Mouse (Mus musculus) midbrain, postnatal 0 days (tissue): Measurements from ENCODE around the gene Tbx19. TPM values are rescaled to one million over a fixed set of nuclear protein-coding genes. Genes with fewer than 3 reads are reported as not detected.

Experiments
- ATAC-seq: fragments of 200-750 bp; cut with Nextera tagmentation; 2 replicates; pipeline ENCODE4 v1.8.0; 2017; ENCODE audit warnings: moderate number of reproducible peaks, mild to moderate bottlenecking, moderate TSS enrichment, moderate library complexity; ENCODE audit not compliant: low FRiP score
- DNase-seq: peaks from one replicate; pipeline ENCODE4 v3.0.0-alpha.2; 2015; ENCODE audit warnings: low spot score
- H3K27ac ChIP-seq: fragments of 300-500 bp; sonication (generic); 2 replicates; pipeline ENCODE4 v1.5.1; 2014; ENCODE audit warnings: low read depth, mild to moderate bottlenecking, low read length, mixed read lengths
- H3K27me3 ChIP-seq: fragments of 300-500 bp; sonication (generic); 2 replicates; pipeline ENCODE4 v1.6.1; 2014; ENCODE audit warnings: low read length, control low read depth, mixed read lengths; ENCODE audit not compliant: insufficient read depth
- H3K36me3 ChIP-seq: fragments of 300-500 bp; sonication (generic); 2 replicates; pipeline ENCODE4 v1.6.1; 2014; ENCODE audit warnings: low read length, control low read depth, mixed read lengths; ENCODE audit not compliant: insufficient read depth
- H3K4me1 ChIP-seq: fragments of 300-500 bp; sonication (generic); 2 replicates; pipeline ENCODE4 v1.6.1; 2014; ENCODE audit warnings: mild to moderate bottlenecking, control low read depth, antibody characterized with exemption, low read length, mixed read lengths; ENCODE audit not compliant: insufficient read depth
- H3K4me2 ChIP-seq: fragments of 300-500 bp; sonication (generic); 2 replicates; pipeline ENCODE4 v1.6.1; 2014; ENCODE audit warnings: low read depth, mild to moderate bottlenecking, low read length, mixed read lengths; ENCODE audit not compliant: poor library complexity, severe bottlenecking
- H3K4me3 ChIP-seq: fragments of 300-500 bp; sonication (generic); 2 replicates; pipeline ENCODE4 v1.5.1; 2014; ENCODE audit warnings: low read depth, mild to moderate bottlenecking, low read length, moderate library complexity
- H3K9ac ChIP-seq: fragments of 300-500 bp; sonication (generic); replicated peaks from 2 replicates; pipeline ENCODE4 v1.6.1; 2014; ENCODE audit warnings: mild to moderate bottlenecking, low read length, moderate library complexity, mixed read lengths; ENCODE audit not compliant: poor library complexity, severe bottlenecking
- H3K9me3 ChIP-seq: fragments of 300-500 bp; sonication (generic); 2 replicates; pipeline ENCODE4 v1.6.1; 2016; ENCODE audit warnings: low read length, control low read depth
- CTCF ChIP-seq: IDR thresholded peaks from 2 replicates; pipeline ENCODE4 v1.5.1; 2016; ENCODE audit warnings: antibody characterized with exemption, mild to moderate bottlenecking
- WGBS: fragments of 180-500 bp; shearing (Covaris S2); extraction: QIAGEN DNeasy Blood & Tissue Kit; methylation state at CpG from one replicate; pipeline ENCODE4 v1.1.7; 2014; 5-methylcytosine and 5-hydroxymethylcytosine counted together
- polyA plus RNA-seq: library from polyadenylated mRNA; unstranded; fragments of >200 nt; fragmentation: Nextera tagmentation; extraction: Ambion mirVana; gene quantifications from 2 replicates; pipeline ENCODE4 v1.2.1, GENCODE M21; 2015
- total RNA-seq: library from RNA; depleted of rRNA; stranded (reverse); fragments of >200 nt; gene quantifications from 2 replicates; pipeline ENCODE4 v1.2.3, GENCODE M21; 2014

Tbx19 gene
- total and polyA plus RNA-seq, 2 experiments from 2014 or later = 0.26 TPM; not detected in 1

DNA sequence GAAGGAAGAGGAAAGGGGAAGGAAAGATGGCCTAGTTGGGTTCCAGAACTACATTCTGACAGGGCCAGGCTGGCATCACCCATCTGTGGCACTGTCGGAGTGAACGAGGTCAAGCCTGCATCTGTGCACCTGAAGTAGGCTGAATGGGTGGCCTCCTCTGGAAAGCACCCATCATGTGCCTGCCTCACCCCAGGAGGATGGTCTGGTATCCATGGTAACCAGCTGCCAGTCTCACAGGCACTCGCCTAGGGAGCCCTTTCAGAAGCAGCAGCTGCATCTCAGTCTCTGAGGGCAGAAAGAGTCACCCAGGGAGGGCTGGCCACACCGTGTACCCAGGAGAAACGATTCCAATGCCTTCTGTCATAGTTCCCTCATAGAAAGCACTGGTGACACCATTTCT lies 26.8 kb upstream of the Tbx19 start:
- 38% methylated on average over 5 of the region's 5 CpGs for whole genome bisulfite sequencing
- no peak for TF ChIP-seq CTCF
- H3K4me2 ChIP-seq = no peak overlapping the region
- no peak overlapping the region for H3K4me3 ChIP-seq
- no peak overlapping the region for H3K9ac ChIP-seq
- DNase-seq (peak; percentile 38), ATAC-seq (0 out of 2 replicates have a peak, but pooled peaks have one; percentile 48)
- H3K27me3 ChIP-seq = no peaks in the 10 kb centered on the region
- 0 out of 2 replicates have a peak, but pooled peaks cover 3% of the 10 kb centered on the region for H3K4me1 ChIP-seq
- no peaks in the 10 kb centered on the region for H3K9me3 ChIP-seq
- no peak overlapping the region for H3K27ac ChIP-seq
- H3K36me3 ChIP-seq = no peaks in the 10 kb centered on the region

- Histone ChIP-seq H3K9ac (no peak overlapping the region), H3K4me3 (no peak overlapping the region), H3K27me3 (no peaks in the 10 kb centered on the region), H3K9me3 (no peaks in the 10 kb centered on the region), H3K36me3 (no peaks in the 10 kb centered on the region), H3K27ac (no peak overlapping the region), H3K4me1 (0 out of 2 replicates have a peak, but pooled peaks cover 3% of the 10 kb centered on the region), H3K4me2 (no peak overlapping the region)
- ATAC-seq (no peak), DNase-seq (no peak)
- WGBS = 77% methylated on average over 12 of the region's 12 CpGs
- no peak for TF ChIP-seq CTCF
Observed at GRCm38 (mm10) chr1:165186491-165186890, 25.9 kb upstream of the Tbx19 start.

- Histone ChIP-seq H3K27ac (no peak overlapping the region), H3K4me3 (no peak overlapping the region), H3K27me3 (no peaks in the 10 kb centered on the region), H3K4me1 (0 out of 2 replicates have a peak, but pooled peaks cover 3% of the 10 kb centered on the region), H3K9ac (no peak overlapping the region), H3K36me3 (no peaks in the 10 kb centered on the region), H3K9me3 (no peaks in the 10 kb centered on the region), H3K4me2 (no peak overlapping the region)
- ATAC-seq (no peak), DNase-seq (no peak)
- 70% methylated on average over 7 of the region's 7 CpGs for WGBS
- TF ChIP-seq CTCF = no peak
Observed at GRCm38 (mm10) chr1:165185116-165185515, 24.5 kb upstream of the Tbx19 start.

GRCm38 (mm10) chr1:165184178-165184577 lies 23.6 kb upstream of the Tbx19 start:
- Histone ChIP-seq H3K4me3 (no peak overlapping the region), H3K9ac (no peak overlapping the region), H3K27me3 (no peaks in the 10 kb centered on the region), H3K27ac (no peak overlapping the region), H3K4me2 (no peak overlapping the region), H3K4me1 (0 out of 2 replicates have a peak, but pooled peaks cover 3% of the 10 kb centered on the region), H3K36me3 (no peaks in the 10 kb centered on the region), H3K9me3 (no peaks in the 10 kb centered on the region)
- whole genome bisulfite sequencing = 93% methylated on average over 3 of the region's 3 CpGs
- no peak for DNase-seq
- no peak for ATAC-seq
- no peak for TF ChIP-seq CTCF

- 0 out of 2 replicates have a peak, but pooled peaks have one; percentile 13 for TF ChIP-seq CTCF
- Histone ChIP-seq H3K4me3 (no peak overlapping the region), H3K9ac (no peak overlapping the region), H3K4me2 (no peak overlapping the region), H3K36me3 (no peaks in the 10 kb centered on the region), H3K27me3 (no peaks in the 10 kb centered on the region), H3K27ac (no peak overlapping the region), H3K9me3 (no peaks in the 10 kb centered on the region), H3K4me1 (0 out of 2 replicates have a peak, but pooled peaks cover 3% of the 10 kb centered on the region)
- no peak for DNase-seq
- WGBS = 77% methylated on average over 6 of the region's 6 CpGs
- ATAC-seq = no peak
Observed at GRCm38 (mm10) chr1:165183400-165183799, 22.8 kb upstream of the Tbx19 start.

DNA sequence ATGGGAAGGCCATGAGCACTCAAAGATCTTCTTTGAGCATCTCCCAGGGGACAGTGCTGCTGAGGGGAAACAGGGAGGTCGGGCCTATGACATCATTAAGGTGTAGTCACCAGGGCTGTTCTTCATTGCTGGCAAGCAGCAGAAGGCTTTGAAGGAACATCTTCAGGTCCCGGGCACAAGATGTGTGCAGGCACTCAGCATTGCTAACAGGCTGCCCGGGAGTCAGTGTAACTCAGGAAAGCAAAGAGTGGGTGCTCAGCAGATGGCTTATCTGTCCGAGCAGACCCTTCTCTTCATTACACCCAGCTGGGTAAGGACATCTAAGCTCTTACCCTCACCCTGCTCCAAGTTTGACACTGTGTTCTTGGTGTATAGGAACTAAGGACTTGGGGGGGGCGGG lies 18.7 kb upstream of the Tbx19 start:
- no peak for ATAC-seq
- H3K9me3 ChIP-seq = no peaks in the 10 kb centered on the region
- H3K4me3 ChIP-seq = no peak overlapping the region
- H3K36me3 ChIP-seq = no peaks in the 10 kb centered on the region
- DNase-seq = no peak
- no peaks in the 10 kb centered on the region for H3K27me3 ChIP-seq
- H3K9ac ChIP-seq = no peak overlapping the region
- no peaks in the 10 kb centered on the region for H3K4me1 ChIP-seq
- no peak overlapping the region for H3K4me2 ChIP-seq
- no peak for TF ChIP-seq CTCF
- 85% methylated on average over 5 of the region's 5 CpGs for WGBS
- H3K27ac ChIP-seq = no peak overlapping the region
